Mouse (Mus musculus): ENCODE measurements around the gene Gm6525.

The Gm6525 gene

DNA sequence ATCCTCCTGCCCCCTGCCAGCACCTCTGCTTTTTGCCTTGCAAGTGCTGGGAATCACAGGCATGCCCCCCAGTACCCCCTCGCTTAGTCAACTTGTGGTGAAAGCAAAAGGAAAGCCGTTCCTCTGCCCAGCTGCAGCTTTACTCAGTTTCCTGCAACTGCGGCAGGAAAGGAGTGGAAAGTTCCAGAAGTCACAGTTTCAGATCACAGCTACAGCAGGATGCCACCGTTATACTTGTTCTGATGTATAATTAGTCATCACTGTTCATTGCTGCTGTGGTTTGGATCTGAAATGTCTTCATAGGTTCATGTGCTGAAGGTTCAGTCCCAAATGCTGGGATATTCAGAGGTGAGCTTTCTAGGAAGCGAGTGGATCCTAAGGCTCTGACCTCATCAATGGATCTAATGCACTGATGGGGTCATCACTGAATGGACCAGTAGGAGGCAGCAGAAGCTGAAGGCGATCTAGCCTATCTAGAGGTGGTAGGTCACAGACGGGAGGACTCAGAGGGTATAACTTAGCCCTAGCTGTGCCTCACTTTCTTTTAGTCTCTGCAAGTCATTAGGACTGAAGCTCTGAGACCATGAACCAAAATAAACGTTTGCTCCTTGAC, 4.4 kb upstream of the Gm6525 start:
- no peak for DNase-seq (ENCODE audit: low read depth)

DNA sequence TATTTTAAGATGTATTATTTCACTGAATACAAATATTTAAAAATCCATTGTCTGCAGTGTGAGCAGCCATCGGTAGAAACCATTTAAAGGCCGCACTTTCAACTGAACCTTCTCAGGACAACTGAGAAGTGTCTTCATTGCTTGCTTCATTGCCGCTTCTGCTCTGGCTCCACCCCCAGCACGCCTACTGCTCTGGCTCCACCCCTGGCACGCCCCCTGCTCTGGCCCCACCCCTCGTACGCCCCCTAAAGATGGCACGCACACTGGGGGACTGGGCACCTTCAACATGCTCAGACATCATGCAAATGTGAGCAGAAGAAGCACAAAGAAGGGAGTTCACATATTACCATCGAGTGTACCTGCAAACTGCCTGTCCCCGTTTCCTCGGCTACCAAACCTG, 1.5 kb upstream of the Gm6525 start:
- DNase-seq (ENCODE audit: low read depth) = no peak

DNA sequence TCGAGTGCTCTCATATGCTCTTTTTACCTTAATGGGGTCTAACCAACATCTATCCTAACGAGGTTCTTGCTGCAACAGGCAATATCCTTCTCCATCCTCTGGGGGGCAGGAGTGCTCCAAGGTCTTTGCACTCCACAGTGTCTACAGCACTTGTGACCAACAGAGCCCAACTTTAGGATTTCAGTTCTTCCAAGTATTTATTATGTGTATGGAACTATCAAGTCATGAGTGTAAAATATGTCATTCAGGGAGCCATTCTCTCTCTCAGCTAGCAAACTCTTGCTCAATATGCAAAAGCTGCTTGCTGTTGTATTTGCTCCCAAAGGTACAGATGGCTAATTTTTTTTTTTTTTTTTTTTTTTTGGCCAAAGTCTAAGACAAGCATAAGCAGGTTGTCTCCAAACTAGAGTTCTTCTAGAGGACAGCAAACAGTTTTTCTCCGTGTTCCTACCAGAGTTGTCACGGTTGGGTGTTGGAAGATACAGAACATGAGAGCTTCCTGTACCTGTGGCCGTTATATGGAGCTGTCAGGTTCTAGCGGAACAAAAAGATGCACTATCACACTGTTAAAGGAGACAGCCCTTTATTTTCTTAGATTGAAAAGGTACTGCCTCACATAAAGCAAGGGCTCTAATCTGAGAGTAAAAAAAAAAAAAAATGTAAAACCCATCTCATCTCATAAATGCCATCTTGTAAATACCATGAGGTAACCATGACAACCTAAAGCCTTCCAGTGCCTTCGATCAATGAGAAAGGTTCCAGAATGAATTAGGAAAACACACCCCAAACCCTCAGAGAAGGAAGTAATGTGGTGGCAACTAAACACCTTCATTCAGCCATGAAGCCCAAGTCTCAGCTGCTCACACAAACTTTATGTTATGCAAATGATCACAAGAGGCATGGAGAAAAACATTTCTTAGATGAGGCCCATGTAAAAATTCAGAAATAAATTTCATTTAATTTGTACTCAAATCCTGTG, 1.7 kb downstream of the Gm6525 start:
- peak; percentile 68 for DNase-seq (ENCODE audit: low read depth)

DNA sequence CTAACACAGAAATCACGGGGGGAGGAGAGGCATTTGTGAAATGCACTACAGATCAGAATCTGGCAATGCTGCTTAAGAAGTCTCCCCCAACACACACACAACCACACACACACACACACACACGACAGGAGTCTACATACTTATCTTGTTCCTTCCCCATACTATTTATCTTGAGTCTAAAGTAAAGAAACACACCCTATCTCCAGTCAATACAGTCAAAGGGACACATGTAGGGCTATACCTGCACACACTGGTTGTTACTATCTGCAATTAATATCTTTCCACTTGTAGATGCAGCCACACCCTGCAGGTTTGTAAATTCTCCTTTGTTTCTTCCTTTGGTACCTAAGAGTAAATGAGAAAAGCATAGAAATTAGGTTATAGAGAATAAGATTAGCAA, 3.9 kb downstream of the Gm6525 start:
- no peak for DNase-seq (ENCODE audit: low read depth)

DNA sequence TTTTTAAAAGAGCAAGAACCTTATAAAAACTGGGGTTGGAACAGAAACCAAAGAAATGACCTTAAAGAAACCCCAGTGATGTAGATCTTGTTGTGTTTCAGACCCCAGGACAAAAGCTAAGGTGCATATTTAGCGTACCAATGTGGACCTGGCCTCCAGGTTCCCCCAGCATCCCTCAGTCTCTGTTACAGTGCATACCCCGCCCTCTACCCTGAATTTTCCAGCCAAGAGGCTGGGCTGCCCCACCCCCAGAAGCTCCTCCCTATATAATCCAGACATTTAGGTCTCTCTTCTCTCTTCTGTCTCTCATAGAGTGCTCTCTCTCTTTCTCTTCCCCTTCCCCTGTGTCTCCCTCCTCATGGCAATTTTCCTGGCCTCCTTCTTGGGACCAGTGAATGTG, 6.4 kb downstream of the Gm6525 start:
- no peak for DNase-seq (ENCODE audit: low read depth)

DNA sequence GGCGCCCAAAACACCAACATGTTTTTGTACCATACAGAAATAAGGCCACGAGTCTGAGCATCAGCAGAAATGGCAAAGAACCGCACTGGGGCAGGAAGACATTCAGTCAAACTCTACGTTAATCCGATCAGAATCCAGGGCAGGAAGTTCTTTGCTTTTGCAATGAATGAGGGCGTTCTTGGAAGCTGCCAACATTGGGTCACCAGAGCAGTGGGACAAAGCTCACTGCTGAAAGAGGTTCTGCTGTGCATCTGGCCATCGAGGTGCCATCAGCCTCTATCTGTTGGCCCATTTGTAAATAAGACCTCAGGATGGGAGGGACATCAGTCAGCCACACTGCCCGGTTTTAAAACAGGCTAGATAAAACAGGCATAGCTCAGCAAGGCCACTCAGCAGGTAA, 7.2 kb downstream of the Gm6525 start:
- DNase-seq (ENCODE audit: low read depth) = no peak

DNA sequence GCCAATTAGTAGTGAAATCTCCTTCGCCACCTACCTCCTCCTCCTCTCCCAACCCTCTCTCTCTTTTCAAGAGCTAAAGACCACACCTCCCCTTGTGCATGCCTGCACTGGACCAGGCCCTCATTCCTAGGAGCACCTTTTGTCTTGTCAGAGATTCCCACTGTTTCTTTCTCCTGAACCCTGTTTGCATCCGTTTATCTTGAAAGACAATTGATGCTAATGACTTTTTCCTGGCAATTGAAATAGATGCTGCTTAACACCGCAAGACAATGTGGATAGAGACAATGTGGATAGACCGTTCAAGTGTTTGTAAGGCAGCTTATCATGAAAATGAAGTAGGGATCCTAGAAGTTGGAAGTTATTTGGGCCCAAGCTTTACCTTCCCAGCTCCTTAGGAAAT, 7.8 kb downstream of the Gm6525 start:
- no peak for DNase-seq (ENCODE audit: low read depth)

DNA sequence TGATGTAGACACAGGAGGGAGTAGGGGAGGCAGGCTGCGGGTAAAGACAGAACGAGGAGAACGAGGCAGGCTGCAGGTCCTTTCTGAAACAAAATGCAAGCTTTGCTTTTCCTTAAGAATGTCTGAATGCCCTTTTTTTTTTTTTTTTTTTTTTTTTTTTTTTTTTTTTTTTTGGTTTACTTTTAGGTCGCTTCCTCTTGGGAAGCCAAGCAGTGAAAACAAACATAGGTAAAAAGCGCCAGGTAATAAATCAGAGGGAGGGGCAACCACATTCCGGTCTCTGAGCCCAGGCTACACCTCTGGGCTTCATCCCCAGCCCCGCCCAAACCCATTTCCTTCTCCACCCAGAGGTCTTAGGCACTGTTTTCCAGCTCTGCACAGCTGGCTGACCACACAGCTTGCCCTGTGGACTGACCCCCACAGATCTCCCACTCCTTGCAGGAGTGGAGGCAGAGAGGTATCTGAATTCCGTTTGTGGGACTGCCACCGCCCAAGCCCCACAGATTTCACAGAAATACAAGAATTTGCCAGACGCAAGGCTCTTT, 15.8 kb downstream of the Gm6525 start:
- no peak for DNase-seq (ENCODE audit: low read depth)

DNA sequence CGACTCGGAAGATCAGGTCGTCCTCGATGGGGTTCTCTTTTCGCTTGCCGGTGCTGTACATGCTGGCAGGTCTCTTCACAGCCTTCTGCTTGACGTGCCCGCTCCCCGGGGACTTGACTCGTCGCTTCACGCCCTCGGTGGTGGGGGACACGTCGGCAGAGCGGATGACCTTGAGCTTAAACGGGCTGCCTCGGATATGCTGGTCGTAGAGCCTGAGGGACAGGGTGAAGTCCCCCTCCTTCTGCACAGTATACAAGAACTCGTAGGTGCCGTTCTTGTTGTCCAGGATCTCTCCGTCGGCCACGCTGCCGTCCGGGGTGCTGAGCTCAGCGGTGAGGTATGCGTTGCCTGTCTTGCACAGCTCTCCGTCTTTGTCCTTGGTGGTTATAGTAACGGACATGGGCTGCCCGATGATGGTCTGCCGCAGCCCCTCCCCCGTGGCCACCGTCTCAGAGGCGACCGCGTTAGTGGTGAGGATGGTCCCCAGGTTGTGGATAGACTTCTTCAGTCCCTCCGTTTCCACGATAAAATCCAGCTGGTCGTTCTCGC, 16.7 kb downstream of the Gm6525 start:
- DNase-seq (ENCODE audit: low read depth) = peak; percentile 6

DNA sequence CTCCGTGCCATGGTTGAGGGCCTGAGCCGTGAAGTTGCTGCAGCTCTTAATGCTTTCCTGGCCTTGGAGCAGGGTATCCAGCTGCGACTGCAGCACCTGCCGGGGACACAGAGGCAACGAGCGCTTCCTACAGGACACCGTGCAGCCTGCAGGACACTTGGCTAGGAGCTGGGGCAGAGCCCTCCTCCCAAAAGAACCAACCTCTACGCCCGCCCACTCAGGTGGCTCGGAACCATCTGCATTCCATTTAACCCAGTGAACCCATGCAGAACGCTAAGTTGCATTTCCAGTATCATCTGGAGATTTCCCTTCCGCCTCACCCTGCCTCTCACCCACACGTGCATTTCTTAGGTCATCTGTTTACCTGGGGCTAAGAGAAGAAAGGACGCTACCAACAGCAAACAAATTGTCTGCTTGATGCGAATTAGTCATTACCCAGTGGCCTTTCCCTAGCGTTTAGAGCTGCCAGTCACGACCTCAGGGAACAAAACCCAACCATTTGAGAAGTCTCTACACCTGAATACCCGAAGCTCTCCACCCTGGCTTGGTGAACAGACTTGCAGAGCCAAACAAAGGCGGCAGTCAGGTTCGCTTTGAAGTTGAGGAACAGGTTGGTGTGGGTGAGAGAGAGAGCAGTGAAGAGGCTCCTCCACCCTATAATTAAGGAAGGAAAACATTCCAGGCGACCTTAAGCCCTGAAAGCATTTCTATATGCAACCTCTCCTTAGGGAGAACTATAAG, 17.4 kb downstream of the Gm6525 start:
- DNase-seq (ENCODE audit: low read depth) = no peak

DNA sequence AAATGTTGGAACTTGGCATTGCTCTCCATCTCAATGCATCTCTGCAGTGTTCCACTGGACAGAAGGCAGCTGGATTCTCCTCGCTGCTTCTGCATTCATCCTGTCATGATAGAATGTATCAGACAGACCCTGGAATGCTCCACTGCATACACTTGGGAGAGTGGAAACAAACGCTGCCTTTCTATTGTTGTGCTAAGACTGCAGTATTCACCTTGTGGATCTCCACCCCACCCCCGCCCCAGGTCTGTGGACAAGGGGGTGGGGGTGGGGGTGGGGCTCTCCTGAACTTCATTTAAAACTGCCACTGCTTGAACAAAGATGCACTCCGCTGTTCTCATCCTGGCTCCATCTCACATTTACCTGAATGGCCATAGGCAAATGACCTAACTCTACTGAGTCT, 20.0 kb downstream of the Gm6525 start:
- DNase-seq (ENCODE audit: low read depth) = no peak

DNA sequence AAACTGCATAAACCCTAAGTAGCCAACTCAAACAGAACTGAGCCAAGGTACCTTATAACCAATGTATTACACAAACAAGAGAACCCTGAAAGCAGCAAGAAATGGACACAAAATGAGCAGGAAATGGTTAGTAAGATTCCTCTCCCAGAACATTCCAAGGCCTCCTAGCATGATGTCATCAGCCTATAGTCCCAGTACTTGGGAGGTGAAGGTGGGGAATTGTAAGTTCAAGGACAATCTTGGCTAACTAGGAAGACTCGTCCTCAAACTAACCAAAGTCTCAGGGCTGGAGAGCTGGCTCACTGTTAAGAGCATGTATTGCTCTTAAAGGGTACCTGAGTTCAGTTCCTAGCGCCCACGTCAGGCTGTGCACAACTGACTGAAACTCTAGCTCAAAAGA, 24.3 kb downstream of the Gm6525 start:
- DNase-seq (ENCODE audit: low read depth) = no peak

DNA sequence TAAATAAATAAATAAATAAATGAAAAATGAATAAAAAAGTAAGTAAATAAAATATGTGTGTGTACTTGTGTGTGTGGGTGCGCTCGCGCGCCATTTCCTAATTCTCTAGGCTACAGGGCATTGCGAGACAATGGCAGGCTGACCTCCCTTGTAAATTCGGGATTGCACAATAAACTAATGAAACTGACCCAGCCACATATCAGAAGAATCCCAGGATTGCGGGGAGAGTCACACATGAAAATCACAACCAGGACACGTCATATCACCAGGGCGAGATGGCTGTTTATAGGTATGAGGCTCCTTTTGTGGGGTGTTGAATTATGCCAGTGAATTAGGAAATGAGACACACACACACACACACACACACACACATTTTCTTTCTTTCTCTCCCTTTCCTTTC, 25.6 kb downstream of the Gm6525 start:
- DNase-seq (ENCODE audit: low read depth) = no peak

DNA sequence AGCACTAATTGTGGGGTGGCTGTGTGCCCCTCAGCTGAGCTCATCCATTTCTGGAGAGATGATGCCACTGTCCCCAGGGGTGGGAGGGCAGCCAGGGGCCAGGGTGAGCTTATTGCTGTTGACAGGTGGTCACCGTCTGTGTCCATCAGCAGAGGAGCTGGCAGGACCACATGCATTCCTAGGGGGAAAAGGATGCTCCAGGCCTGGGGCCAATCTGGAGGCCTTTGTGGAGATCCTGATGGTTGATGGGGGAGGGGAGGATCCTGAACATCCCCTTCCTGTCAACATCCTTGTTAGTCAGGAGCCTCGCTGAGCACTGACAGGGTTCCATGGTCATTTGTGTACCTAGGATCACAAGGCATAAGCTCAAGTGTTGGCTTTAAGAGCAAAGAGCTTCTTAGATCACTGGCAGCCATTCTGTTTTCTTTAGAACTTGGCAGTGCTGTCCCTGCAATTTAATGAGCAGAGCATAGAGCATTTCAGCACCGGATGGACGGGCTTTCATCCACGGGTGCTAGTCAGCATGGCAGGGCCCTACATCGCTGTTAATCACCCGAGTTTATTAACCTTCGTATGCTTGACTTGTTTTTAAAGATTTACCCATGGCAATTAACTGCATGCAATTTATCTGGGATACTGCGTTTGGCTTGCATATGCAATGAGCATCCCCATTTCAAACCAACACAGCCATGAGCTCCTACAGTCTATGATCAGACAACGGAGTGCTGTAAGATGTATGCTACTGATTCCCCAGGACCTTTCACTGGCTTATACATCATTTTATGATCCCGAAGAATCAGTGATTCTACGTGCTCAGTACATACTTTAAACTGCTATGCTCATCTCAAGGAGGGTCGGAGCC, 26.9 kb downstream of the Gm6525 start:
- DNase-seq (ENCODE audit: low read depth) = no peak

DNA sequence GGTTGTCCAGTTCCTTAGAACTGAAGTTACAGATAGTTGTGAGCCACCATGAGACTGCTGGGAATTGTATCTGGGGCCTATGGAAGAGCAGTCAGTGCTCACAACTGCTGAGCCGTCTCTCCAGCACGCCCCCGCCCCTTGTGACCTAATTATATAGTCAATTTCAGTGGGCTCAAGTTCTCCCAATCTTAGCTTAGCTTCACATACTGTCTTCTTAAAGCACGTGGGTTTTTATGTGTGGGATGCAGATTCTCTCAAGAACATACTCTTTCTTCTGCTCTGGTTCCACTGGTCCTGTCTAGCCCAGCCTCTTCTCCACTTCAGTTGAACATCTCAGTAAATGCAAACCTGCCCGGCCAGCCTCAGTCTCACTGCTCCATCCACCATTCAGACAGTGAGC, 30.7 kb downstream of the Gm6525 start:
- no peak for DNase-seq (ENCODE audit: low read depth)

DNA sequence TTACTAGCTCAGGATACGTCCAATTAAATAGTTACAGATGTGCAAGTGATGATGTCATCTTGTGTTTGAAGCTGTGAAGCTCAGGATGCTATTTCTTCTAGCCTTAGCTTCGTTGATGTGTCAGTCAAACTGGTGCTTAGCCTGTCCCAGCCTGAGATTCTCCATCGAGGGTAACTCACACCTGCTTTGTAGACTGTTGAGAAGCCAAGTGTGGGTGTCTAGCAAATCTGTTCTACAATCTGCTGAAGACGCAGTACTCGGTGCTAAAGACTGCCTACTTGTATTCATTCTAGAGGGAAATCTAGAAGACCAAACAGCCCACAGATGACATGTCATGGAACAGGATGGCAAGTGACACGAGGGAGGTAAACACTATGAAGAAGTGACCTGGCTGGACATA, 31.7 kb downstream of the Gm6525 start:
- no peak for DNase-seq (ENCODE audit: low read depth)

DNA sequence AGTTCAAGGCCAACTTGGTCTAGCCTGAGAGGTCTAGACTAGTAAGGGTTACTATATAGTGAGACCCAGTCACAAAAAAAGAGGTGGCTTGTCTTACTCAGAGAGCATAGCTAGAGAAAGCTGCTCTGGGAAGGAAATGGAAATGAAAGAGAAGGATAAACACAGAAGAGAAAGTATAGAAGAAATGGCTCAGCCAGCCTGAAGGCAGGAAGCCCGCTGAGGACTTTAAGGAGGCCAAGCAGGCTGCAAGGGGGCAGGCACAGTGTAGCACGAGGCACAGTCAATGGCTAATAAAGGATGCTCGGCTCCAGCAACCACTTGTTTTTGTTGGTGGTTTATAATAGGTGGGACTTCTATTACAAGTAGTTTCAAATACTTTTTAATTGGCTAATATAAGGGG, 32.2 kb downstream of the Gm6525 start:
- no peak for DNase-seq (ENCODE audit: low read depth)

DNA sequence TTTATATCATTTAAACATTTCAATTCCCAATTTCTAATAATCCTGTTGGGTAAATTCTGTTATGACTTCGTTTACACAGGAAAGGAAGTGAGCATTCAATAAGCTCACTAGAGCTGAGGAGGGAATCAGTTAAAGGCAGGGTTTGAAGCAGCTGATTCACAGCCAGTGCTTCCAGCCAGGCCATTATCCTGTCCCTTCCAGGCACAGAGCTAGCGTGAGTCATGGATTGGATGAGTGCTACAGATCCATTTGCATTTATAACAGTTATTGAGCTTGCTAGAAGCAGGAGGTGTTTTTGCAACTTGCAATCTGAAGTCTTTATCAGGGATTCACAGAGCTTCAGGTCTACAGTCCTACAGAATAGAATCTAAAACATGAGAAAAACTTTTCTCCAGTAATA, 33.5 kb downstream of the Gm6525 start:
- no peak for DNase-seq (ENCODE audit: low read depth)

DNA sequence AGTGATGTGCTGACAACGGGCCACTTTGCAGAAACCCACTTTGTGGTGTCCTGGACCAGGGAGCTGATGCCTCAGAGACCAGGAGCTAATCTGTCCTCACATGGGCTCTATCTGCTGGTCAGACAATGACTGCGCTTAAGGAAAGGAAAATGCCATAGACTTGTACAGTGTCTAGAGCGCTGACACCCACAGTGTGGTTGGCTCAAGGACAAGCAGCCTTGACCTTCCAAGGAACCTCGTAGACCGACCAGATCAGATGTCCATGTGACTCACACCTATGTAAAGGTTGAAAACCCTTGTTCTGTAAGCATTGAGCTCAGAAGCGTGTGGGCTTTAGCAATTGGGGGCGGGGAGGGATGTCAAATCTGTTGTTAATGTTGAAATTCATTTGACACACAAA, 34.6 kb downstream of the Gm6525 start:
- no peak for DNase-seq (ENCODE audit: low read depth)

DNA sequence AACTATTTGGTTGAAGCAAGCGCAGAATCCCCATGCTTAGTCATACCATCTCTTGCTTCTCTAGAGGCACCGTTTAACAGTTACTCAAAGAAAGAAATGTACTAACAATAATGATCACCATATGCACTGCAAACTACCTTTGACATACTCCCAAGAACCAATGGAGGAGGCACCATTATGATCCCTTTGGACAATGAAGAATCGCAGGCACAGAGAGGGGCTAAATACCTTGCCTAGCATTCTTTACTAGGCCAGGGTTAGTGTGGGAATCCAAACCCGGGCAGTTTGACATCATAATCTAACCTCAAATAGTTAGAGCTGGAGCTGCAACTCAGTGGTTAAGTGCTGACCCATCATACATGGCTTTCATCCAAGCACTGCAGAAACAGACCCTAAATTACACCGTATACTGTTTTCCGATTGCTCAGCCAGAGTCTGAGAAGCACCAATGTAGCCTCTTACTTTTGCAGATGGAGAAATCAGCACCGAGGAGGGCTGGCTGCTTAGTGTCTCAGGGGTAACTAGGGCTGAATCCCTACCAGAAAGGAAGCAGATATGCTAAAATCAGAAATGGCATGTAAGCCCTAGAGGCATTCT, 35.1 kb downstream of the Gm6525 start:
- DNase-seq (ENCODE audit: low read depth) = no peak

DNA sequence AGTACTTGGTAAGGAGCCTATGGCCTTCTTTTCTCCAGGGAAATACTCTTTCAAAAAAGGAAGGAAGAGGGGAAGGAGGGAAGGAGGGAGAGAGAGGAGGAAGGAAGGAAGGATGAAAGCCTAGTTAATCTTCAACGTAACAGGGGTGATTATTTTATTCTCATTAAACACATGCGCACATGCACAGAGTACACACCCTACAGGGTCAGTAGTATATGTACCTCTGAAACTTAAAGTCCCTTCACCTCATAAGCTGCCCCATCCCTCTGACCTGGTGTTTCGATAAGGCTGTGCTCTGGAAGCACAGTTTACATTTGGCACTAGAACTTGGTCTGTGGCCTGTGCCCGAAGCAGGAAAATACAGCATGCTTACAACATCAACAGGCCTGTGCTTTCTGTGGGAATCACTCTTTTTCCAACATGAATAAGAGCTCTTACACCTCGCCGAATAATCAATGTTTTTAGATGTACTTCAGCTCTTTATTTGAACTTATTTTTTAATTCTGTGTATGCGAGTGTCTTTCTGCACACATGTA, 37.5 kb downstream of the Gm6525 start:
- DNase-seq (ENCODE audit: low read depth) = no peak

All from c-Kit-positive CD71-negative TER-119-negative erythroid progenitor cells, embryonic 14.5 days (primary cell).